Mouse (Mus musculus) lung, postnatal 0 days (tissue): ENCODE data around the gene Cd4.

Experiments
- CTCF ChIP-seq: IDR thresholded peaks from 2 replicates; pipeline ENCODE4 v1.5.1; 2016; ENCODE audit warnings: antibody characterized with exemption, mild to moderate bottlenecking
- EP300 ChIP-seq: IDR thresholded peaks from 2 replicates; pipeline ENCODE4 v1.6.1; 2016; ENCODE audit warnings: antibody characterized with exemption, mild to moderate bottlenecking, control low read depth

DNA sequence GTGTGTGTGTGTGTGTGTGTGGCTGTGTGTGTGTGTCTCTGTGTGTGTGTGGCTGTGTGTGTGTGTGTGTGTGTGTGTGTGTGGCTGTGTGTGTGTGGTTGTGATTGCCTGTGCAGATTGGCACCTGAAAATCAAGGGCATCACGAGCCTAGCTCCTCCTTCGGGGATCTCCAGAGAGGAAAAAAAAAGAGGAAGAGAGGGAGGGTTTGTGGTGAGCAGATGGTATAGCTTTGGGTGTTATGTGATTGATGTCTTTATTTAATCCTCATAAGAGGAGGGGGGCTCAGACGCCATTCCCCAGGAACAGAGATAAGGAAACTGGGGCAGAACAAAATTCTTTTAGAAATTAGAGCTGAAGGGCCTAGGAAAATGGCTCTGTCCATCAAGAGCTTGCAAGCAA lies 10.3 kb upstream of the Cd4 start:
- TF ChIP-seq CTCF (no peak), EP300 (no peak)
